Mouse (Mus musculus) layer of hippocampus, adult 11-12 months (tissue): Measurements from ENCODE around the gene Aurkb.

ENCODE experiments used
- DNase-seq: peaks from one replicate; pipeline ENCODE4 v3.0.0; 2022; ENCODE audit warnings: low spot score

Gene Aurkb

GRCm38 (mm10) chr11:69064259-69065133 lies 19.0 kb downstream of the Aurkb start:
- no peak for DNase-seq

- DNase-seq: no peak
Observed at GRCm38 (mm10) chr11:69065394-69065925, 20.0 kb downstream of the Aurkb start.

GRCm38 (mm10) chr11:69066163-69066861 lies 20.9 kb downstream of the Aurkb start:
- DNase-seq: peak; percentile 53

- peak; percentile 92 for DNase-seq
Observed at GRCm38 (mm10) chr11:69066956-69067355, 21.5 kb downstream of the Aurkb start.

GRCm38 (mm10) chr11:69067601-69068000 lies 22.2 kb downstream of the Aurkb start:
- no peak for DNase-seq

- no peak for DNase-seq
Observed at GRCm38 (mm10) chr11:69070093-69070492, 24.6 kb downstream of the Aurkb start.

- peak; percentile 95 for DNase-seq
Observed at GRCm38 (mm10) chr11:69070590-69071222, 25.3 kb downstream of the Aurkb start, which contains the start of gene Tmem107. Gene Tmem107 (plus strand): TSS chr11:69070806.

- no peak for DNase-seq
Observed at GRCm38 (mm10) chr11:69071262-69071661, 25.8 kb downstream of the Aurkb start.

GRCm38 (mm10) chr11:69072234-69072633 lies 26.8 kb downstream of the Aurkb start:
- no peak for DNase-seq

- DNase-seq: no peak
Observed at GRCm38 (mm10) chr11:69072666-69073064, 27.2 kb downstream of the Aurkb start.

GRCm38 (mm10) chr11:69073065-69073888 lies 27.8 kb downstream of the Aurkb start:
- DNase-seq: peak; percentile 95

GRCm38 (mm10) chr11:69073951-69074775 lies 28.7 kb downstream of the Aurkb start:
- DNase-seq: no peak

GRCm38 (mm10) chr11:69074776-69075069 lies 29.3 kb downstream of the Aurkb start:
- no peak for DNase-seq

- no peak for DNase-seq
Observed at GRCm38 (mm10) chr11:69075764-69076479, 30.5 kb downstream of the Aurkb start.

- no peak for DNase-seq
Observed at GRCm38 (mm10) chr11:69076572-69076971, 31.1 kb downstream of the Aurkb start.

- DNase-seq: no peak
Observed at GRCm38 (mm10) chr11:69077316-69077715, 31.9 kb downstream of the Aurkb start.

GRCm38 (mm10) chr11:69078041-69078440 lies 32.6 kb downstream of the Aurkb start:
- no peak for DNase-seq

- peak; percentile 26 for DNase-seq
Observed at GRCm38 (mm10) chr11:69078805-69079438, 33.5 kb downstream of the Aurkb start.

- DNase-seq: no peak
Observed at GRCm38 (mm10) chr11:69080102-69080854, 34.8 kb downstream of the Aurkb start.
